Mouse (Mus musculus): ENCODE results near the gene Rhob.

The Rhob gene

GRCm38 (mm10) chr12:8502546-8502945 lies 2.7 kb upstream of the Rhob start:
- DNase-seq: peak; percentile 48 to 65

- no peak for DNase-seq
These were observed 1.9 kb upstream of the Rhob start for GRCm38 (mm10) chr12:8501571-8502305.

- DNase-seq: peak in 1 of 2 experiments; percentile 41
These were observed 1.1 kb upstream of the Rhob start for GRCm38 (mm10) chr12:8500597-8501570.

- peak; percentile 73 to 80 for DNase-seq
These were observed 573 bp downstream of the Rhob start for GRCm38 (mm10) chr12:8499001-8499870.

- peak in 1 of 2 experiments; percentile 56 for DNase-seq
These were observed 1.2 kb downstream of the Rhob start for GRCm38 (mm10) chr12:8498591-8499000.

GRCm38 (mm10) chr12:8498148-8498571 lies 1.6 kb downstream of the Rhob start:
- peak; percentile 30 to 45 for DNase-seq

- DNase-seq: no peak
These were observed 2.5 kb downstream of the Rhob start for GRCm38 (mm10) chr12:8497314-8497706.

- DNase-seq: no peak
These were observed 3.0 kb downstream of the Rhob start for GRCm38 (mm10) chr12:8496679-8497313.

GRCm38 (mm10) chr12:8495881-8496678 lies 3.7 kb downstream of the Rhob start:
- peak; percentile 28 to 31 for DNase-seq

GRCm38 (mm10) chr12:8494675-8495074 lies 5.1 kb downstream of the Rhob start:
- DNase-seq: no peak

- no peak for DNase-seq
These were observed 6.4 kb downstream of the Rhob start for GRCm38 (mm10) chr12:8493386-8493785.

- no peak for DNase-seq
These were observed 10.7 kb downstream of the Rhob start for GRCm38 (mm10) chr12:8489098-8489497.

- DNase-seq: no peak
These were observed 11.2 kb downstream of the Rhob start for GRCm38 (mm10) chr12:8488652-8488980.

- peak; percentile 37 to 44 for DNase-seq
These were observed 11.7 kb downstream of the Rhob start for GRCm38 (mm10) chr12:8487959-8488651.

- DNase-seq: no peak
These were observed 12.5 kb downstream of the Rhob start for GRCm38 (mm10) chr12:8487281-8487680.

- DNase-seq: no peak
These were observed 14.6 kb downstream of the Rhob start for GRCm38 (mm10) chr12:8485247-8485646.

GRCm38 (mm10) chr12:8482169-8482568 lies 17.6 kb downstream of the Rhob start:
- DNase-seq: no peak

- no peak for DNase-seq
These were observed 24.9 kb downstream of the Rhob start for GRCm38 (mm10) chr12:8474836-8475387.

- DNase-seq: no peak
These were observed 27.0 kb downstream of the Rhob start for GRCm38 (mm10) chr12:8472591-8473358.

- DNase-seq: no peak
These were observed 27.8 kb downstream of the Rhob start for GRCm38 (mm10) chr12:8472051-8472450.

Data from cerebellum, adult 18-20 months (tissue).